Mouse (Mus musculus) liver, adult 2 months (tissue): ENCODE measurements around the gene Nop2. TPM values are rescaled to one million over a fixed set of nuclear protein-coding genes. Genes with fewer than 3 reads are reported as not detected.

Experiments used
- DNase-seq: peaks from one replicate; pipeline ENCODE4 v3.0.0-alpha.2; 2011; ENCODE audit warnings: low read depth, low spot score; ENCODE audit errors: extremely low read depth
- H3K27ac ChIP-seq: fragments of 200-500 bp; replicated peaks from 2 replicates; pipeline ENCODE4 v1.5.1; 2012; ENCODE audit warnings: low read depth, mild to moderate bottlenecking, control low read depth, inconsistent platforms, low read length; ENCODE audit not compliant: insufficient read depth
- H3K27me3 ChIP-seq: fragments of 200-500 bp; 2 replicates; pipeline ENCODE4 v1.6.1; 2012; ENCODE audit warnings: mild to moderate bottlenecking, moderate library complexity, low read length, inconsistent platforms; ENCODE audit not compliant: control insufficient read depth, insufficient read depth
- H3K36me3 ChIP-seq: fragments of 200-500 bp; 2 replicates; pipeline ENCODE4 v1.6.1; 2012; ENCODE audit warnings: low read length, inconsistent platforms; ENCODE audit not compliant: control insufficient read depth, insufficient read depth
- H3K4me1 ChIP-seq: fragments of 200-500 bp; 2 replicates; pipeline ENCODE4 v1.6.1; 2011; ENCODE audit warnings: low read length; ENCODE audit not compliant: control insufficient read depth, insufficient read depth
- H3K4me3 ChIP-seq: fragments of 200-500 bp; 2 replicates; pipeline ENCODE4 v1.5.1; 2011; ENCODE audit warnings: low read depth, mild to moderate bottlenecking, control low read depth, low read length, moderate library complexity; ENCODE audit not compliant: insufficient read depth
- H3K79me2 ChIP-seq: fragments of 200-500 bp; 2 replicates; pipeline ENCODE4 v1.6.1; 2012; ENCODE audit warnings: inconsistent platforms, mild to moderate bottlenecking, low read length, moderate library complexity; ENCODE audit not compliant: control insufficient read depth, insufficient read depth
- H3K9ac ChIP-seq: fragments of 200-500 bp; 2 replicates; pipeline ENCODE4 v1.6.1; 2012; ENCODE audit warnings: low read depth, mild to moderate bottlenecking, control low read depth, inconsistent platforms, low read length
- CTCF ChIP-seq: fragments of 200-500 bp; IDR thresholded peaks from 2 replicates; pipeline ENCODE4 v1.5.1; 2011; ENCODE audit warnings: low read depth, low read length, control low read depth
- POLR2A ChIP-seq: fragments of 200-500 bp; IDR thresholded peaks from 2 replicates; pipeline ENCODE4 v1.6.1; 2011; ENCODE audit warnings: low read length, control low read depth; ENCODE audit not compliant: insufficient read depth; ENCODE audit errors: extremely low read depth
- WGBS: fragments of 180-500 bp; shearing (Covaris S2); methylation state at CpG from one replicate; pipeline ENCODE4 v1.1.7; 2018; 5-methylcytosine and 5-hydroxymethylcytosine counted together
- polyA plus RNA-seq: library from polyadenylated mRNA; depleted of rRNA; stranded (reverse); fragments of >200 nt; gene quantifications from 2 replicates; pipeline ENCODE4 v1.2.3, GENCODE M21; 2012; rRNA removed
- total RNA-seq: library from RNA; depleted of rRNA; stranded (reverse); fragments of >200 nt; gene quantifications from 2 replicates; pipeline ENCODE4 v1.2.3, GENCODE M21; 2014; rRNA removed

The Nop2 gene
- total and polyA plus RNA-seq, 2 experiments, result 8.2 to 11.0 TPM

DNA sequence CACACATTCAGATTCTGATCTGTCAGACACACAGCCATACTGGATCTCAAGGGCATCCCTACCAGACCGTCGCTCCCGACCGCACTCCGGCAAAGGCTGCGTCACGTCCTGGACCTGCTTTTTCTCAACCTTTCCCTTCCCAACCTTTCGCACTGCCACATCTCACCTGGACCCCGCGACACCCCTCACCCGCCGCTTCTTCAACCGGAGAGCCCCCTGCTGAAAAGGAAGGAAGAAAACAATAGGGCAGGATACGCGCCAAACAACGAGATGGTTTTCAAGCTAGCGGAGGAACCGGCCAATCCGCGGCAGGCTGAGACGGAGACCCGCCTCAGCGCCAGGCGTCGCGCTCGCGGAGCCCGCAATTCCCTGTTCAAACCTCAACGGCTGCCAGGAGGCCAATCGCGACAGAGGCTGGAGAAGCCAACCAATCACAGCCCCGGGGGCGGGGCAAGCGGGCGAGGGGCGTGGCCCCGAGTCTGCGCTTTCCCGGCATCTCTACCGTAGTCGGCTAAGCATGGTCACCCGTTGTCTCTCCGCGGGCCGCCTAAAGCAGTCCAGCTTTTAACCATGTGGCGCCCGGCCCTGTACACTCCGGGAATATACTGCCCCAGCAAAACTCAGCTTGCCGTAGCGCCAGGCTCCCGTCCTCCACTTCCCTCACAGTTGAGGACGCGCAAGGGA is 59.8 kb downstream of the Nop2 start, which contains the start of the genes Ncapd2 and Mrpl51:
TSS of gene Ncapd2 (minus strand) at position 370 of the 684 bp plus-strand sequence.
TSS of gene Mrpl51 (plus strand) at position 470 of the 684 bp plus-strand sequence.
- peak; percentile 87 for DNase-seq
- H3K4me3 ChIP-seq, result peak within 1 kb of the TSS; percentile 65
- H3K27me3 ChIP-seq, result no peaks in the 10 kb centered on the region
- peaks cover 2% of the 10 kb centered on the region for H3K4me1 ChIP-seq
- no peaks in the 10 kb centered on the region for H3K79me2 ChIP-seq
- H3K27ac ChIP-seq, result peak within 1 kb of the TSS; percentile 86
- no peak for TF ChIP-seq CTCF
- TF ChIP-seq POLR2A, result peak; percentile 43; the same call in 1 of the 2 replicates
- WGBS, result under 1% methylated on average over 54 of the region's 54 CpGs
- H3K36me3 ChIP-seq, result peaks cover 13% of the 10 kb centered on the region; the same call in 1 of the 2 replicates
- peak within 1 kb of the TSS; percentile 85 for H3K9ac ChIP-seq

DNA sequence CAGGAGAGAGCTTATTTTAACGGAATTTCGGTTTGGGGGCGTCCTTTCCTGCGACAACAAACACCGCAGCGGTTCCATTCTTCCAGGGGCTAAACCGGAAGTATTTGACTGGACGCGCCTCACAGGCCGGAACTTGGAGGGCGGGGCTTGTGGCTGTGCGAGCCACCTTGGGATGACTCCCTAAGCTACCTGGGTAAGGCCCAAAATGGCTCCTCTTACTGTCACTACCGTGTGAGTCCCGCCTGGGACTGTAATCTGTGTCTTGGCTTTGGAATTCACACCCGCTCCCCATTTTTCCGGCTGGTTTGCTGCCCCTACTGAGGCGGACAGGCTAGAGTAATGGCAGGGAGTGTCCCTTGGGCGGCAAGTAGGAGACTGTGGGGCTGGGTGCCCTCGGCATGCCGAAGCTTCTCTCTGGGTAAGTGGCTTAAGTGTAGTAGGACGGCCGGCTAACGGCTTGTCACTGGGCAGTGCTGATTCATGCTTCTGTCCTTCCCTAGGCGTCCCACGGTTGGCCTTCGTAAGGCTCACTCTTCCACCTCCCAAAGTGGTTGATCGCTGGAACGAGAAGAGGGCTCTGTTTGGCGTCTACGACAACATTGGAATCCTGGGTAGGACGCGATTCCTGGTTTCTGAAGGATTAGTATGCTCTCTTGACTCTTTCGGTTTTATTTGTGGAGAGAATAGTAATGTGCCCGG is 60.5 kb downstream of the Nop2 start:
- H3K27me3 ChIP-seq, result no peaks in the 10 kb centered on the region
- peak overlapping the region; percentile 86 for H3K27ac ChIP-seq
- TF ChIP-seq CTCF, result no peak
- peak; percentile 49; the same call in 1 of the 2 replicates for TF ChIP-seq POLR2A
- DNase-seq, result peak; percentile 87
- peaks cover 2% of the 10 kb centered on the region for H3K4me1 ChIP-seq
- H3K9ac ChIP-seq, result peak overlapping the region; percentile 85
- peak overlapping the region; percentile 65 for H3K4me3 ChIP-seq
- under 1% methylated on average over 34 of the region's 34 CpGs for WGBS
- no peaks in the 10 kb centered on the region for H3K79me2 ChIP-seq
- H3K36me3 ChIP-seq, result peaks cover 13% of the 10 kb centered on the region; the same call in 1 of the 2 replicates

DNA sequence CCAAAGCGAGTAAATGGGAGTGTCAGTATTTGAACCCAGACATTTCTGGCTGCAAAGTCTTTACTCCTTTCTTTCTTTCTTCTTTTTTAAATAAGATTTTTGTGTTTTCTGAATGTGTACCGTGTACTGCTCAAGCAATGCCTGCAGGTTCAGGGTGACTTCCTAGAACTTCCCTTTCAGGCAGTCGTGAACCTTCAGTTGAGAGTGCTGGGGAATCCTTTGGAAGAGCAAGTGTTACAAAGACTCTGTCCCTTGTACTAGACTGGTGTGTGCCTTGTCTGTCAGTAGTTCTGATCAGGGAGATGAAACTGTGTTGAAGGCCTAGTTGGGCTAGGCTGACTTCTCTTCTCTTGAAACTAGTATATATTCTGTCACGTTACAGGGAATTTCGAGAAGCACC is 61.1 kb downstream of the Nop2 start:
- 32% methylated on average over 5 of the region's 5 CpGs for WGBS

DNA sequence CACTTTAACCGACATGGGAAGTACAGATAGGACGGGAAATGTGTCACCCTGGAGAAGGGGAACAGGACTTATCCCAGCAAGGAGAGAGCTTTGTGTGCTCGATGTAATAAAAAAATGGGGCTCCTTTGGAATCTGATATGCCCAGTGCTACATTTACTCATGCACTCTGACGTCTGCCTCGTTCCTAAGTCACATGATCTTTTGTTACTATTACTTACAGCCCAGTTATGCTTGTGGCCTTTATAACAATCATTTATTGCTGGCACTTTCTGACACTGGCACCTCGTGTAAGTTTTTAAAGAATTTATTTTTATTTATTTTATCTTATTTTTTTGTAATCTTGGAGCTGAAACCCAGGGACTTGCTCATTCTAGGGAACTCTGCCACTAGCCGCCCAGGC is 61.7 kb downstream of the Nop2 start:
- Histone ChIP-seq H3K9ac (no peak overlapping the region), H3K4me1 (peaks cover 2% of the 10 kb centered on the region), H3K79me2 (no peaks in the 10 kb centered on the region), H3K4me3 (no peak overlapping the region), H3K27ac (no peak overlapping the region), H3K27me3 (no peaks in the 10 kb centered on the region), H3K36me3 (peaks cover 13% of the 10 kb centered on the region; the same call in 1 of the 2 replicates)
- TF ChIP-seq POLR2A, result no peak
- no peak for TF ChIP-seq CTCF
- 61% methylated on average over 7 of the region's 7 CpGs for WGBS
- no peak for DNase-seq

More for the DNA sequence above, 61.1 kb downstream of the Nop2 start:
- TF ChIP-seq CTCF, result no peak
- no peak for TF ChIP-seq POLR2A
- peaks cover 2% of the 10 kb centered on the region for H3K4me1 ChIP-seq
- peak overlapping the region; percentile 86; the same call in 1 of the 2 replicates for H3K27ac ChIP-seq
- H3K4me3 ChIP-seq, result peak overlapping the region; percentile 65
- H3K27me3 ChIP-seq, result no peaks in the 10 kb centered on the region
- DNase-seq, result no peak
- H3K36me3 ChIP-seq, result peaks cover 13% of the 10 kb centered on the region; the same call in 1 of the 2 replicates
- H3K79me2 ChIP-seq, result no peaks in the 10 kb centered on the region
- H3K9ac ChIP-seq, result peak overlapping the region; percentile 85

Other genes with a start within 250 kb of the Nop2 start
- gene Cd4, start 243.7 kb upstream of the Nop2 start, total RNA-seq, result 0.27 and 0.83 TPM in 2 replicates
- 0.19 and 0.46 TPM in 2 replicates for gene Cd4, start 243.7 kb upstream of the Nop2 start, polyA plus RNA-seq
- 0.09 and 0.13 TPM in 2 replicates for gene Lag3, start 220.2 kb upstream of the Nop2 start, total RNA-seq
- gene Lag3, start 220.2 kb upstream of the Nop2 start, polyA plus RNA-seq, result 0.39 and 0.67 TPM in 2 replicates
- 80.7 and 101 TPM in 2 replicates for gene Ptms, start 211.8 kb upstream of the Nop2 start, total RNA-seq
- gene Ptms, start 211.8 kb upstream of the Nop2 start, polyA plus RNA-seq, result 2,256 and 3,281 TPM in 2 replicates
- gene Mlf2, start 200.5 kb upstream of the Nop2 start, total RNA-seq, result 74.6 and 101 TPM in 2 replicates
- gene Mlf2, start 200.5 kb upstream of the Nop2 start, polyA plus RNA-seq, result 265 and 285 TPM in 2 replicates
- gene Cops7a, start 166.4 kb upstream of the Nop2 start, total RNA-seq, result 35.8 and 46.6 TPM in 2 replicates
- gene Cops7a, start 166.4 kb upstream of the Nop2 start, polyA plus RNA-seq, result 165 and 170 TPM in 2 replicates
- gene Pianp, start 135.2 kb upstream of the Nop2 start, total RNA-seq, result 0.13 TPM in 1 of 2 replicates, not detected in the other
- 0.77 and 1.4 TPM in 2 replicates for gene Pianp, start 135.2 kb upstream of the Nop2 start, polyA plus RNA-seq
- gene Zfp384, start 122.8 kb upstream of the Nop2 start, total RNA-seq, result 7.6 and 8.9 TPM in 2 replicates
- 23.1 and 34.7 TPM in 2 replicates for gene Zfp384, start 122.8 kb upstream of the Nop2 start, polyA plus RNA-seq
- gene Ing4, start 92.1 kb upstream of the Nop2 start, total RNA-seq, result 15.8 and 16.3 TPM in 2 replicates
- gene Ing4, start 92.1 kb upstream of the Nop2 start, polyA plus RNA-seq, result 23.2 and 27.0 TPM in 2 replicates
- gene Acrbp, start 82.2 kb upstream of the Nop2 start, total RNA-seq, result 3.2 and 4.1 TPM in 2 replicates
- gene Acrbp, start 82.2 kb upstream of the Nop2 start, polyA plus RNA-seq, result 6.6 and 7.8 TPM in 2 replicates
- gene Lpar5, start 64.0 kb upstream of the Nop2 start, total RNA-seq, result 0.27 TPM in 1 of 2 replicates, not detected in the other
- 0.42 and 1.2 TPM in 2 replicates for gene Lpar5, start 64.0 kb upstream of the Nop2 start, polyA plus RNA-seq
- 30.0 and 30.5 TPM in 2 replicates for gene Chd4, start 35.9 kb upstream of the Nop2 start, total RNA-seq
- gene Chd4, start 35.9 kb upstream of the Nop2 start, polyA plus RNA-seq, result 14.0 and 14.4 TPM in 2 replicates
- 2.5 and 2.6 TPM in 2 replicates for gene Iffo1, start 13.3 kb downstream of the Nop2 start, total RNA-seq
- gene Iffo1, start 13.3 kb downstream of the Nop2 start, polyA plus RNA-seq, result 7.5 and 9.9 TPM in 2 replicates
- 1,072 and 1,474 TPM in 2 replicates for gene Gapdh, start 34.6 kb downstream of the Nop2 start, total RNA-seq
- 2,601 and 2,951 TPM in 2 replicates for gene Gapdh, start 34.6 kb downstream of the Nop2 start, polyA plus RNA-seq
- gene Ncapd2, start 59.8 kb downstream of the Nop2 start, total RNA-seq, result 2.4 and 4.6 TPM in 2 replicates
- gene Ncapd2, start 59.8 kb downstream of the Nop2 start, polyA plus RNA-seq, result 3.5 and 5.3 TPM in 2 replicates
- 43.0 and 44.0 TPM in 2 replicates for gene Mrpl51, start 59.9 kb downstream of the Nop2 start, total RNA-seq
- 69.8 and 72.4 TPM in 2 replicates for gene Mrpl51, start 59.9 kb downstream of the Nop2 start, polyA plus RNA-seq
- gene Vamp1, start 83.6 kb downstream of the Nop2 start, total RNA-seq, result 1.5 and 2.0 TPM in 2 replicates
- 3.8 and 5.5 TPM in 2 replicates for gene Vamp1, start 83.6 kb downstream of the Nop2 start, polyA plus RNA-seq
- gene Tapbpl, start 100.0 kb downstream of the Nop2 start, total RNA-seq, result 15.0 and 16.5 TPM in 2 replicates
- 18.2 and 19.0 TPM in 2 replicates for gene Tapbpl, start 100.0 kb downstream of the Nop2 start, polyA plus RNA-seq
- 0.47 and 0.65 TPM in 2 replicates for gene Cd27, start 105.1 kb downstream of the Nop2 start, total RNA-seq
- 0.60 and 0.87 TPM in 2 replicates for gene Cd27, start 105.1 kb downstream of the Nop2 start, polyA plus RNA-seq
- gene Tuba3a, start 154.1 kb downstream of the Nop2 start, total RNA-seq, result not detected in 2 replicates
- 0.12 TPM in 1 of 2 replicates, not detected in the other for gene Tuba3a, start 154.1 kb downstream of the Nop2 start, polyA plus RNA-seq
- 55.9 and 57.1 TPM in 2 replicates for gene Ltbr, start 182.0 kb downstream of the Nop2 start, total RNA-seq
- 102 and 106 TPM in 2 replicates for gene Ltbr, start 182.0 kb downstream of the Nop2 start, polyA plus RNA-seq
- 3.0 and 6.7 TPM in 2 replicates for gene Scnn1a, start 188.8 kb downstream of the Nop2 start, total RNA-seq
- gene Scnn1a, start 188.8 kb downstream of the Nop2 start, polyA plus RNA-seq, result 16.5 and 24.8 TPM in 2 replicates
- 21.0 and 28.6 TPM in 2 replicates for gene Tnfrsf1a, start 217.5 kb downstream of the Nop2 start, total RNA-seq
- gene Tnfrsf1a, start 217.5 kb downstream of the Nop2 start, polyA plus RNA-seq, result 89.3 and 110 TPM in 2 replicates
- gene Plekhg6, start 248.9 kb downstream of the Nop2 start, total RNA-seq, result 3.0 and 3.6 TPM in 2 replicates
- gene Plekhg6, start 248.9 kb downstream of the Nop2 start, polyA plus RNA-seq, result 5.0 and 5.9 TPM in 2 replicates